Mouse (Mus musculus): ENCODE measurements around the gene Bsn.

DNA sequence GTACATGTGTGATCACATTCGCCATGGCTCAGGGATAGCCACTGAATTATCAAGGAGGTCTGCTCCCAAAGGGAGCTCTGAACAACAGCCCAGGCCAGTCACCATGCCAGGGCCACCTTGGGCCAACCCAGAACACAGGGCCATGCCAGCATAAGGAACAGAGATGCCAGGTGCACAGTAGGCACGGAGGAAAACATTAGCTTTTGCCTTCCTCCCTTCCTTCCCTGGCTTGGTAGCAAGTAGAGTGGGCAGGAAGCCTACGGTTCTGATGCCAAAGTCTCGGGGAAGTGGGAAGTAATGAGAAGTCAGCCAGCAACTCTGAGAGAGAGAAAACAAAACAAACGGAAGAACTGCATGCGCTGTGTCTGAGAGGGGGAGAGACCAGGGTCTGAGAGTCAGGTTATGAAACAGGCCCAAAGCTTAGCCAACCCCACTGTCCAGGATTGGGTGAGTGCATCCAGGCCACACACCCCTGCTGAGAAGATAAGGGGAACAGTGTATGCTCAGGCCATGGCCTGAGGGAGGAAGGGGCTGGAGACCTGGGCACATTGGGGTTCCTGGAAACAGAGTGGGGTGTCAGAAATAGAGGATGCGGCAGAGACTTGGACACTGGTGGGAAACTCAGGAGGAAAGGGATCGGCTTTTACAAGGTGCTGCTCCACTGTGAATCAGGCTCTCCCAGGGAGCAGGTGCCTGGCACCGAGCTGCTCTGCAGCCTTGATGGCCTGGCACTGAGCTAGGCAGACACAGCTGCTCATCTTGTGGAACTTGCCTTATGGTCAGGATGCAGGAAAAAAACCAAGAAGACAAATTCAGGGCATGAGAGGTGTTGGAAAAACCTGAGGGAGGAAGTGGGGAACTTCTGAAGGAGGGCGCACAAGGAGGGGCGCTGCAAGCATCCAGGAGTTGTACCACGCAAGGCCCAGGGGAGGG, 36.4 kb downstream of the Bsn start:
- TF ChIP-seq CTCF (IDR thresholded peaks at IDR 0.05; ENCODE audit: borderline replicate concordance, insufficient read depth, low read depth, low read length) (no peak), POLR2A (IDR thresholded peaks at IDR 0.05; ENCODE audit: borderline replicate concordance, insufficient read depth, low read length) (no peak; the same call in 1 of the 2 replicates)
